Mouse (Mus musculus) small intestine, adult 2 months (tissue): ENCODE results near the gene Stmnd1.

Source experiments
- CTCF ChIP-seq: fragments of 200-500 bp; IDR thresholded peaks from 2 replicates; pipeline ENCODE4 v1.5.1; 2012; ENCODE audit warnings: low read depth, mild to moderate bottlenecking, control low read depth, inconsistent platforms, low read length, moderate library complexity, mixed read lengths; ENCODE audit not compliant: insufficient replicate concordance, insufficient read length; ENCODE audit errors: extremely low read depth
- POLR2A ChIP-seq: fragments of 200-500 bp; IDR thresholded peaks from 2 replicates; pipeline ENCODE4 v1.6.1; 2012; ENCODE audit warnings: low read depth, mild to moderate bottlenecking, control low read depth, inconsistent platforms, low read length, moderate library complexity

GRCm38 (mm10) chr13:46261244-46261643, 12.3 kb upstream of the Stmnd1 start:
- TF ChIP-seq POLR2A (no peak), CTCF (no peak)
